Mouse (Mus musculus): Measurements from ENCODE around the gene Nrarp.

Nrarp gene

DNA sequence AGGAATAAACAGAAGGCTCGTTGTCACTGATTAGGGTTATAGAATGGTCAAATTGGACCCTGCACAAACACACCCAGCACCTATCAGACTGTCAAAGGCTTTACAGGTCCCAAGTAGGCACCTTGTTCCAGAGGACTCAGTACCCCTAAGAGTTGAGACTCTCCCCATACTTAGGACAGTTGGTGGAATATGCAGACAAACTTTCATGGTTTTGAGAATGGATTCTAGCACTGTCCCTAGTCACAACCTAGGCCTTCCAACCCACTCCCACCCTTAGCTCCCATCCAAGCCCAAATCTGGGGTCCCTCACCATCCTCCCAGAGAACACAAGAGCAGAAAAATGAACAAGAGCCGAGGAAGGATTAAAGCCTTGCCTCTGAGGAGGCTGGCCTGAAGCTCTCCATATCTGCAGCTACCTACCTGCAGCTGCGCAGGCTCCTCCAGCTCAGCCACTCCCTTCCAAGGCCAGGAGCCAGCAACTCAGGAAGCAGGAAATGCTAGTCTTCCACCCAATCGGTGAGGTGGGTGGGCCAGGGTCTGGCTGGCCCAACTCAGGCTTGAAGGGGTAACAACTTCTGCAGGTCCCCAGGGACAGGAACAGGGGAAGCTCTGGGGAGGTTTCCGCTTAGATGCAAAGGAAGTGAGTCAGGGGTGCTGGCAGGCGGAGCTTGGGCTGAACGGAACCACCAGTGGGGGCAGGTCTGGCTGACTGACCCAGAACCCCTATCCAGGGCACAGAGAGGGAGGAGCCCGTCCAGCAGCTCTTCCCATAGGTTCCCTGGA, 15.8 kb downstream of the Nrarp start, which contains the start of gene Tor4a:
Tor4a (minus strand) TSS at position 715 of the 783 bp plus-strand sequence.
- DNase-seq (ENCODE audit: low spot score in 2 of 2): peak; percentile 79 to 83

DNA sequence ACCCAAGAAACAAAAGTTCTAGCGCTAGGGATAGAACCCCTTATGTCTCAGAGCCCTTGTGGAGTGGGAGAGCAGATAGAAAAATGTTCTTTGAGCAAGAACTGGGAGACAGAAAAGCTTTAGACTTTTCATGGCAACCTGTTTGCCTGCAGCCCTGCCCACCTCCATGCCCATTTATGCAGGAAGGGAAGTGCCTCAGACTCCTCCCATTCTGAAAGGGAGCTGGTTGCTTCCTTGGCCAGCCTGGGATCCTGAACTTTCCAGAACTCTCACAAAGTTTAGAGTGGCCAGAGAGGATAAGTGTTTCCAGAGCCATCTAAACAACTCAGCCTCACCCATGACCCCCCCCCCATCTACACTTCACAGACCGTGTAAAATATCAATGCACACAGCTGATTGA, 16.6 kb downstream of the Nrarp start:
- DNase-seq (ENCODE audit: low spot score in 2 of 2): no peak

DNA sequence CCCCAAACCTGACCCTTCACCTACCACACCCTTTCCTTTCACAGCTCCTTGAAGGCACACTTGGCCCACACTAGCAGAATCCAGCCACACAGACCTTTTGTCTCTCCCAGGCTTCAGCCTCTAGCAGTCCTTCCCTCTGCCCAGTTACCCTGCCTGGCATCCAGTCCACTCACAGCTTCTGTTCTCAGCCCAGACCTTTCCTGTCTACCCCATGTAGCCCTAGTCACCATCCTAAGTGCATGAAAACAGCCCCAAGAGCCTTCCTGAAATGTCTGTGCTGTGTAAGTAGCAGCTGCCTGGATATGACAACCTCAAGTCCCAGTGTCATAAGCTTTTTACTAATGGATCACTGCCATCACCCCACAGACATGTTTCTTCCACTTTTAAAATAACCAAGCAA, 17.4 kb downstream of the Nrarp start:
- no peak for DNase-seq (ENCODE audit: low spot score in 2 of 2)

DNA sequence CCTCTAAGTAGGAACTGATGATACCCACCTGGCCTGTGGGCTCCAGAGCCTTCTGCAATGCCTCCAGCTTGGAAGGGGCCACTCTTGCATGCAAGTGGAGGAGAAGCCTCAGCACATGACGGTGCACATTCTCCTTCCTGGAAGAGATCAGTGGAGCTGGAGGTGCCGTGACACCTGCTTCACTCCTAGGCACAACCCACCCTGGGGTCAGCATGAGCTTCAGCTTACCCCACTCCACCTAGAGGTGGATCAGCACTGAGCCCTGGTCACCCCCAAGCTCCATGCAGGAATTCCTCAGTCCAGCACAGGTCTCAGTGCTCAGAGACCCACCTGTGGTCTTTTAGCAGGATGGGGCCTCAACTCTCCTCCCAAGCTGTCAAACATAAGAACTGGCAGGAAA, 20.1 kb downstream of the Nrarp start:
- DNase-seq (ENCODE audit: low spot score in 2 of 2): no peak

DNA sequence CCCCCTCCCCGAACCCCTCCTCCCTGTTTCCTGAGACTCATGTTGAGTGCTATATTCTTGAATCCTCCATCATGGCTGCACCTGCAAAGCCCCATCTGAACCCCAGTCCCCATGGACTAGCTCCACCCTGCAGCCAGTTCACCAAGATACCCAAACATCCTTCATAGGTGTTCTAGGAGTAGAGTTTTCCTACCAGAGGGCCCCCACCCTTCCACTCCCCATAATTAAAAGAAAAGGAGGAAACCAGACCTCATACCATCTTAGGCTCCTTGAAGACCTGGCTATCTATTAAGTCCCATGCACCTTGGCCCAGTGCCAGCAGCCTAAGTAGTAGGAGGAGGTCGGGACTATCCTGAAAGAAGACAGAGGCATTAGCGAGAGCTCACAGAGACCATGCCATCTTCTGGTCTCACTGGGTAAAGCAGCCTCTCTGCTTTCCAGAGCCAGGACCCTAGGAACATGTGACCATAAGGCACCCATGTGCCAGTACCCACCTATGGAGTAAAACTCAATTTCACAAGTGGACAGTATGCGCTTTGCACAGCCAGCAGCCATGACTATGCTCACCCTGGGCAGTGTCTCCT, 23.2 kb downstream of the Nrarp start:
- no peak for DNase-seq (ENCODE audit: low spot score in 2 of 2)

DNA sequence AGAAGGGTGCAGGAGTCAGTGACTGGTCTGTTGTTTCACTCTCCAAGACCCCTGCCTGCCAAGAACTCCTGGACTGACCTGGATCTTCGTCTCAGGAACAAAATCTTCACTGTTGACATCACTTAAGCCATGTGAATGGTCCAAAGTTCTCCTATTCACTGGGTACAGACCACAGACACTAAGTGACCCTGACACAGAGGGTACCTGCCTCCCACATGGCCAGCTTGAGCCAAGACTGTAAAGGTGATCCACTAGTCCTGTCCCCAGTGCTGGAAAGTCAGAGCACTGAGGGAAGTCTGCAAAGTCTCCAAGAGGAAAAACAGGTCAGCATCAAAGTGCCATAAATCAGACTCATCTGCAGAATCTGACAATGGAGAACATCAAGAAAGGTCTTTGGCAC, 27.0 kb downstream of the Nrarp start:
- no peak for DNase-seq (ENCODE audit: low spot score in 2 of 2)

DNA sequence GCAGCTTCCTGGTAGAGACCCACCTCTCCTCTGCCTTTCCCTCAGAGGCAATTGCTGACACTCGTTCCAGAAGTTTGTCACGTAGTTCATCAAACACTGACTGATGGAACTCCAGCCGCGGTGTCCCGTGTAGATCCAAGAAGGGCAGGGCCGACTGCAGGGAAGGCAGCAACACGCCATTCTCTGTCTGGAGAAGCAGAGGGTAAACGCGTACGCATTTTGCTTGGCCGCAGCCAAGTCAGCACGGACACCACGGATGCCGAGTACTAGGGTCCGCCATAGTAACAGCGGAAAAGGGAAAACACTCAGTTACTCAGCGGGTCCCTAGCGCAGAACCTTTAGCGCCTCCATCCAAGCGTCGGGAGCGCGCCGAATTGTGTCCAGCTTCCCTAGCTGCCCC, 30.1 kb downstream of the Nrarp start:
- DNase-seq (ENCODE audit: low spot score in 2 of 2): no peak

DNA sequence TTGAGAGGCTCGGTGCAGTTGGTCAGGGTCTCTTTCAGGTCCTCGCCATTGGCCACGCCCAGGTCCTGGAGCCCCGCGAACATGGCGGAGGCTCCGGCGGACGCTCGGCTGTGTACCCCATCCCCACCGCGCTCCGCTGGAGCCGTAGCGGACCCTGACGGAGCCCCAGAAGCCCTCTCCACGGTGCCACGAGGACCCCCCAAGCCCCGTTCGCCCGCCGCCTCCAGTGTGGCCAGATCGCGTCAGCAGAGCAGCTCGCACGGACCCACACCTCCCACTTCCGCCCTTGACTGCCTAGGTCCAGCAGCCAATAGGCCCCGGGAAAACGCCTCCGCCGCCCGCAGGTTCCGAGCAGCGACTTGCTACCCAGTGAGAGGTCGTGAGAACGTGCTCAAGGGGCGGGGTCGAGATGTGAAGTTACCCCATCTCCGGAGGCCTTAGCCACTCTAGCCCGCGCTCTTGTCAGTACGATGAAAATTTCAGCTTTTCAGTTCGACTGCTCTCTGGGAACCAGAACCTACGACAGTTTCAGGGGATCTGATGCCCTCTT, 30.6 kb downstream of the Nrarp start, which contains the start of gene Nelfb:
Nelfb (minus strand) TSS at position 369 of the 550 bp plus-strand sequence.
- peak; percentile 89 to 92 for DNase-seq (ENCODE audit: low spot score in 2 of 2)

DNA sequence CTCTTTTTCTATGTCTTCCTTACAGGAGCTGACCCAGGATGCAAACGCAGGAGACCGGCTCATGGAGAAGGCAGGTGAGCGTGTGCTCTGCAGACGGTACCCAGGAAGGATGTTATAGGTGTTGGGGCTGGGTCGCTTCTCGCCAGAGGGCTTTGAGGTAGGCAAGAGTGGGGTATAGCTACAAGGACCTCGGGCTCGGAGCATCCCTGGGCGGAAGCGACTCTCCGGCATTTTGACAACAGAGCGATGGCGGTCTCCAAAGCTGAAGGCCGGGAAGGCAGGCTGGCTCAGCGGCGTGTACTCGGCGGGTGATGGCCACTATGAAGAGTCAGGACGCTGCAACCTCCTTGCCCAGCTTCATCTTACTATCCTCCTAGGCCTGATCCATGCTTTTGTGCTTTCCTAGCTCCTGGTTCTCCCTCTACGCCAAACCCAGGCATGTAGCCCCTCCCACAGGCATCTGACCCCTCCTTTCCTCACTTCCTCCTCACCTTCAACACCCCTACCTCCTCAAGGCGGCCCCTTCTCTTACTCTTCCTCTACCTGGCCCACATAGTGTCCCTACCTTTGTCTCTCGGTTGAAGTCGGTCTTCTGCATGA, 32.8 kb downstream of the Nrarp start:
- DNase-seq (ENCODE audit: low spot score in 2 of 2): no peak

DNA sequence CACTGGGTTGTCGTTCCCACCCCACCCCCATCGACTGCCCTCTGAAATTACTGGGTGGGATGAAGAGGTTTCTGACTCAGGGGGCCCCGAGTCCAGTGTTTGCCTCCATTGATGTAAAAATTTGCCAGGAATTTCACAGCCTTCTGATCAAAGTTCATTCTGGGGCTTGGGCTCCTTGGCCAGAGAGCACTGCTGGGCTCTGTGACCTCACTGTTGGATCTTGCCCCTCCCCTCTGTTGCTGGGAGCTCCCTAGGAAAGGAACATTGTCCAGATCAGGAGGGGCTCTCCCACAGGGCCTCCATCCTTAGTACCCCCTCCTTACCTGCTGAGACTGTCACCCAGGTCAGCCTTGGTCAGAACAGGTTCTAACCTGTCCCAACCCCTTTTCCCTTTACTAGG, 33.9 kb downstream of the Nrarp start, which contains the start of gene Stpg3:
Stpg3 (minus strand) TSS at position 194 of the 400 bp plus-strand sequence.
- no peak for DNase-seq (ENCODE audit: low spot score in 2 of 2)

DNA sequence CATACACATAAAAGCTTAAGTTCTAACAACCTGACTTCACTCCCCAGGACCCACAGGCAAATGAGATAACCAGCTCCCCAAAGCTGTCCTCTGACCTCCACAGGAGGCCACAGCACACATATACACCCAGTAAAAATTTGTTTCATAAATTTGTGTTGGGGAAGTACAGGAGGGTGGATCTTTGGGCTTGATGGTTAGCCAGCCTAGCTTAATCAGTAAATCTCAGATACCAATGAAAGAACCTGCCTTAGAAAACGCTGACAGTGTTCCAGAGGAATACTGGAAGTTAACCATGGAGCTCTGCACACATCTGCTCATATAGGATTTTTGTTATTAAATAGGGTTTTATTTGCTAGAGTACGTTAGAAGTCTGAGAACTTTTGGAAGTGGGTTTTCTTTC, 37.1 kb downstream of the Nrarp start:
- no peak for DNase-seq (ENCODE audit: low spot score in 2 of 2)

DNA sequence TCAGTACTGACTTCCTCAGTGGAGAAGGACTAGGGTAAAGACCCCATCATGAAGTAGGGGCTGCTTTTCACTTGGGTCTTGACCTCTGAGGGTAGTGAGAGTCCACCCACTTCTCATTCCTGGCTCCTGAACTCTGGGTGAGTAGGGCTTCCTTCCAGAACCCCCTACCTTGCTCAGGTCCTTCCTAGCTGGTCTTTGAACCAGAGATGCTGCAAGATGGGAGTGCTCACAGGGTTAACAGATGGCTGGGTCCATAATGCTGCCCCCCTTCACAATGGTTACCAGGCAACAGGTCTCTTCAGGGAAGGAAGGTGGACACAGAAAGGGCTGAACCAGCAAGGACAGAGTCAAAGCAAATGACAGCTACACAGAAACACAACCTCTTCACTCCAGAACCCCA, 37.9 kb downstream of the Nrarp start, which contains the start of gene Fam166a:
Fam166a (plus strand) TSS at position 301 of the 400 bp plus-strand sequence.
- no peak for DNase-seq (ENCODE audit: low spot score in 2 of 2)

DNA sequence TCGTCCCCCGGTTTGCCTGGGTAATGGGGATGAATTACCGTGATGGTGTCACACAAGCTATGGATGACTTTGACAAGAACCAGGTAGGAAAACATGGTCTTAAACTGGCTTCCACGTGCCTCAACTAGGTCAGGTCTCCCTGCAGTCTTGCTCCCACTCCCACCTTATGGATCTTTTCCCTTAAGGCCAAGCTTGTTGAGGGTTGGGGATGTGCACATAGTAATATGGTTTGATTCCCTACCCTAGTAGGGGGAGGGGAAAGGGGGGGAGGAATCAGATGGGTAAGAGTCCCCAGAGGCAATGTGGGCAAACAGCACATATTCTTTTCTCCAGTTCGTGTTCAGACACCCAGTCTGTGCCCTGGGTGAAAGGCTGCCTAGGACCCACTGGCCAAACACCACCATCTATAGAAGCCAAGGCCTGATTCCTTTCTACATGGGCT, 40.8 kb downstream of the Nrarp start:
- DNase-seq (ENCODE audit: low spot score in 2 of 2): no peak

DNA sequence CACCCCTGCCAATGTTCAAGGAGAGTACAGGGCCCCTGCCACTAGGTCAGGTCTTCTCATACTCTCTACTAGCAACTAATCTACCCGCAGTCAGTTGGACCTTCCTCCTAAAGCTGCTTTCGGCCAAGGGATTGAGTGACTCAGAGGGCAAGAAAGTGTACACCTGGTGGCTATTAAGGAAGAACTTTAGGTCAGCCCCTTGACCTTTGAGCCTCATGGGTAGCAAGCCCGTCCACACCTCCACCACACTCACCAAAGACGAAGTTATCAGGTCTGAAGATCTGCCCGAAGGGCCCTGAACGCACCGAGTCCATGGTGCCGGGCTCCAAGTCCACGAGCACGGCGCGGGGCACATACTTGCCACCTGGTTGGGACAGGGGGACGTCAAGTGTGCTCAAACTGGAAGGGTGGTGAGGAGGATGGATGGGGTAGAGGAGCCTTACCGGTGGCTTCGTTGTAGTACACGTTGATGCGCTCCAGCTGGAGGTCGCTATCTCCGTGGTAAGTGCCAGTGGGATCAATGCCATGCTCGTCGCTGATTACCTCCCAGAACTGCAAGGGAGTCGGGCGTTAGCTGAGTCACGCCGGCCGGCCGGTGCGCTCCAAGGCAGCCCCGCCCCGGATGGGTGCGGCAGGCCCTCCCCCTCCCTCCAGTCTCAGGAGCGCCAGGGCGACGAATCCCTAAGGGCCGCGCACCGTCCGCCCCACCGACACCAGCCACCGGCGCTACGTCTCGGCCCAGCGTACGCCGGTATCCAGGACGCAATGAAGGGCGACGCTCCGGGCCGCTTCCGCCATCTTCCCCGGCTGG, 43.3 kb downstream of the Nrarp start:
- peak; percentile 82 to 87 for DNase-seq (ENCODE audit: low spot score in 2 of 2)

DNA sequence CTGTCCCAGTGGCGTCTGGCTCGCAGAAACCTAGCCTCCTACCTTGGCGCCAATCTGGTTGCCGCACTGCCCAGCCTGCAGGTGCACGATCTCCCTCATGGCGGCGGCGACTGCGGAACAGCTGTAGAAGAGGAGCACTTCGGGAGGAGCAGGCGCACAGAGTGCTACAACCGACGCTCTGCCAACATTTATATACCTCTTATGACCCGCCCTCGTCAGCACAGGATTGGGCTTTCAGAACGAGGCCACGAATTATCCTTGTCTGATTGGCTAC, 43.9 kb downstream of the Nrarp start, which contains the start of gene Tubb4b:
Tubb4b (minus strand) TSS at position 211 of the 274 bp plus-strand sequence.
- DNase-seq (ENCODE audit: low spot score in 2 of 2): no peak

DNA sequence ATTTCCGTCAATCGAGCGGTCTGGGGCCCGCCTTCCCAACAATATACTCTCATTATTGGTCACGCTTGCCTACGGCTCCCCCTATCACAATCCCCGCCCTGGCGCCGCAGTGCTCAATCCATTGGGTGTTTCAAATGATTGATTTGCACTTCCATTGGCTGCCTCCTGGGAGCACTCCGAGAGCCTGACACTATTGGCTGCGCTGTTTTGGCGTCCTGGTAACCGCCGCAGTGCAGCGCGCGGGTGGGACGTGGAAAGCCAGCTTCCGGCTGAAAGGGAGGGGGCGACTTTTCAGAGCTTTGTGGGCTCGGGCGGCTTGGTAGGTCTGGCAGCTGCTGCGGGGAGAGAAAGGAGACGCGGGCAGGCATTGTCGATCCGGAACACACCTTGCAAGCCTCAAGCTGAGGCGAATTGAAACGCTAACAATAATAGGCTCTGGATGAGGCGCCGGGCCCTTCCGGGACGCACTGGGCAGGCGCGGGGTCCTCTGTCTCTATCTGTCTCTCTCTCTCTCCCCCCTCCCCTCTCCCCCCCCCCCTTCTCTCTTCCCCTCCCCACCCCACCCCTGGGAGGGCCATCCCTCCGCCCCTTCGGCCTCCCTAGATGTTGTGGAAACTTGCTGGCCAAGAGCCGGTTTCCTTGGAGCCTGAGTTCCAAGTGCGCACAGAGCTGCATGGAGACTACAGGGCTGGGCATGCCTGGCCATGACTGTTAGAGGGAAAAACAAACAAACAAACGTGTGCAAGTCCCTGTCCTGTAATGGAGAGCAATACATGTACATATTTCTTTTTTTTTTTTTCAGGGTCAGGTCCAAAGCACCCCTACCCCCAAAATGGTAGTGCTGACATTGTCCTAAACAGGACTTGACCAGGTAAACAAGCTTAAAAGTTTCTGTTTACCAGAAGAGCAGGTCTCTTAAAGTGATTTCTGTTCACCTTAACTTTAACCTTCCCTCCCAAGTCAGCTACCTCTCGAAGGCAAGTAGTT, 44.5 kb downstream of the Nrarp start:
- DNase-seq (ENCODE audit: low spot score in 2 of 2): peak; percentile 94 to 98

DNA sequence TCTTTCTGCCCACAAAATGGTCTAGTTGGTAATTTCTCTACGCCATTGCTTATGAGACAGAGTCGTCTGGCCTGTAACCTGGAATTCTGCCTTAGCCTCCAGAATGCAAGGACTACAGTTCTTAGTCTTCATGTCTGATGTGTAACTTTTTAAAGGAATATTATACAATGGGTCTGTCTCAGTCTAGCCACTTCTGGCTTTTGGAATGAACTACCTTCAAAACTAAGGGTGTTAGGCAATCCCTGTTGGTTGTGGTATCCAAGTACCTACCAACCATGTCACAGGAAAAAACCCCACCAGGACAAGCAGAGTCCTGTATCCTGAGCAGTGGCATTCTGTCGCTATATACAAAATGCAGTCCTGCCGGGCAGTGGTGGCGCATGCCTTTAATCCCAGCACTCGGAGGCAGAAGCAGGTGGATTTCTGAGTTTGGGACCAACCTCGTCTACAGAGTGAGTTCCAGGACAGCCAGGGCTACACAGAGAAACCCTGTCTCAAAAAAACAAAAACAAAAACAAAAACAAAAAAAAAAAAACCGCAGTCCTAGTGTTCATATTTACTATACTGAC, 45.3 kb downstream of the Nrarp start:
- no peak for DNase-seq (ENCODE audit: low spot score in 2 of 2)

DNA sequence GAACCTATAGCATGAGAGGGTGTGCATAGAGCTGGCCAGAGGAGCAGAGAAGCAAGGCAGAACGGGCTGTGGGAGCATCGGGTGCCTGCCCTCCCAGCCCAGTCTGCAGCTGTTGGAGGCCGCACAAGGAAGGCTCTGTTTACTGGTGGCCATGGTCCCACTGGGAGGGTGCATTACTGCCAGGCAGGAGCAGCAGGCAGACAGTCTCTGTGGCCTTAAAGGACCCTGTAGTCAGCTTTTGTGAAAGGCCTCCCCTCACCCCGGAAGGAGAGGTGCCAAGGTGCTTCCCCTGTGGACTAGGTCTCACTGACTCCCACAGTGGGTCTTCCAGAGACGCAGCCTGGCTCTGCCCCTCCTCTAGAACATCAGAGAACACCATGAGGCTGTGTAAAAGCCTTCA, 46.3 kb downstream of the Nrarp start:
- no peak for DNase-seq (ENCODE audit: low spot score in 2 of 2)

DNA sequence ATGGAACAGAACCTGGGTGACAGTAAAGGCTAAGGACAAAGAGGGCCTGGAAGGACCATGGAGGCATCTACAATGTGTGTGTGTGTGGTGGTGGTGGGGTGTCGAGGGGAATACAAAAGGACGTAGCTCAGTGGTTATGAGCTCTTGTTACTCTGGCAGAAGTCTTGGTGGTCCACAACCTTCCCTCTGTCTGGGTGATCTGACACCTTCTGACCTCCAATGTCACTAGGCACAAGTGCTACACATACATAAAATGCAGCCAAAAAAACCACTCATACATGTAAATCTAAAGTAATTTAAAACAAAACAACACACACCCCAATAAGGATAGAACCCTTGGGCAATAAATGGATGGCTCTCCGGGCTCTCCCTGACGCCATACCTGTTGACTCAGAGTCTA, 46.8 kb downstream of the Nrarp start:
- DNase-seq (ENCODE audit: low spot score in 2 of 2): no peak

DNA sequence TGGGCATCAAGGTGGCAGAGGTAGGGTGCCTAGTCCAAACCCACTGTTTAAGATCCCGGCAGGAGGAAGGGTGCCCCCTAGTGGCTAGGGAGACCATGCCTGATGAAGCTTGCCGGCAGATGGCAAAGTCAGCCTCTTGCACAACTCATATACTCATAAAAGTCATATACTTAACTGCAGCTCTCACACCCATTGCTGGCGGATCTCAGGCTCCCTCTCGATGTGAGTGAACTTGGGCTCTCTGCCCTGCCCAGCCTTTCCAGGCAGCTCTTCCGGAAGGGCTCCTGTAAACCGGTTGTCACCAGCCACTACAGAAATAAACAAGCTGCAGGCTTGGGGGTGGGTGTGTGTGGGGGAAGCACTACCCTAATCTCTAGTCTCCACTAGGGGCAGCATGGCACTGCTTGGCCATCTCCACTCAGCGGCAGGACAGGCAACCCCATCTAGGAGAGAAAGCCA, 47.9 kb downstream of the Nrarp start:
- DNase-seq (ENCODE audit: low spot score in 2 of 2): peak; percentile 87 to 88

Measured in urinary bladder, postnatal 36 days (tissue).